Mouse (Mus musculus) embryonic facial prominence, embryonic 11.5 days (tissue): ENCODE measurements at regions not wholly inside any gene's neighbourhood (a gene's known extent, or its start where the extent isn't known, plus 50 kb on each side); places are given as distances from the start of the nearest gene placed in this dataset.

Experiments
- ATAC-seq: fragments of 200-750 bp; cut with Nextera tagmentation; replicated peaks from 2 replicates; pipeline ENCODE4 v1.8.0; 2017; ENCODE audit warnings: low read depth; ENCODE audit not compliant: insufficient number of reproducible peaks, low FRiP score, low TSS enrichment
- DNase-seq: peaks from one replicate; pipeline ENCODE4 v3.0.0-alpha.2; 2015; ENCODE audit warnings: low spot score
- H3K27ac ChIP-seq: fragments of 300-500 bp; sonication (generic); replicated peaks from 2 replicates; pipeline ENCODE4 v1.5.1; 2014; ENCODE audit warnings: mild to moderate bottlenecking, low read depth, low read length, control low read depth
- H3K27me3 ChIP-seq: fragments of 300-500 bp; sonication (generic); 2 replicates; pipeline ENCODE4 v1.6.1; 2014; ENCODE audit warnings: mild to moderate bottlenecking, low read length, moderate library complexity, mixed read lengths; ENCODE audit not compliant: control insufficient read depth, insufficient read depth
- H3K36me3 ChIP-seq: fragments of 300-500 bp; sonication (generic); replicated peaks from 2 replicates; pipeline ENCODE4 v1.6.1; 2014; ENCODE audit warnings: low read depth, mild to moderate bottlenecking, low read length, moderate library complexity, mixed read lengths; ENCODE audit not compliant: control insufficient read depth, insufficient read depth
- H3K4me1 ChIP-seq: fragments of 300-500 bp; sonication (generic); 2 replicates; pipeline ENCODE4 v1.6.1; 2014; ENCODE audit warnings: low read length, mixed read lengths; ENCODE audit not compliant: control insufficient read depth, insufficient read depth
- H3K4me2 ChIP-seq: fragments of 300-500 bp; sonication (generic); 2 replicates; pipeline ENCODE4 v1.6.1; 2014; ENCODE audit warnings: low read depth, mild to moderate bottlenecking, control low read depth, low read length, moderate library complexity
- H3K4me3 ChIP-seq: fragments of 300-500 bp; sonication (generic); 2 replicates; pipeline ENCODE4 v1.5.1; 2014; ENCODE audit warnings: low read depth, low read length, control low read depth
- H3K9ac ChIP-seq: fragments of 300-500 bp; sonication (generic); replicated peaks from 2 replicates; pipeline ENCODE4 v1.6.1; 2014; ENCODE audit warnings: mild to moderate bottlenecking, control low read depth, low read length
- H3K9me3 ChIP-seq: fragments of 300-500 bp; sonication (generic); replicated peaks from 2 replicates; pipeline ENCODE4 v1.6.1; 2016; ENCODE audit warnings: mild to moderate bottlenecking, low read length, inconsistent platforms, mixed read lengths; ENCODE audit not compliant: control insufficient read depth
- WGBS: fragments of 180-500 bp; shearing (Covaris S2); extraction: QIAGEN DNeasy Blood & Tissue Kit; methylation state at CpG from one replicate; pipeline ENCODE4 v1.1.7; 2014; 5-methylcytosine and 5-hydroxymethylcytosine counted together

- no peak for ATAC-seq
- 39% methylated on average over 4 of the region's 4 CpGs for WGBS
- no peaks in the 10 kb centered on the region for H3K4me1 ChIP-seq
These were observed 288.2 kb downstream of the Mroh4 start for GRCm38 (mm10) chr15:74347911-74348310.

DNA sequence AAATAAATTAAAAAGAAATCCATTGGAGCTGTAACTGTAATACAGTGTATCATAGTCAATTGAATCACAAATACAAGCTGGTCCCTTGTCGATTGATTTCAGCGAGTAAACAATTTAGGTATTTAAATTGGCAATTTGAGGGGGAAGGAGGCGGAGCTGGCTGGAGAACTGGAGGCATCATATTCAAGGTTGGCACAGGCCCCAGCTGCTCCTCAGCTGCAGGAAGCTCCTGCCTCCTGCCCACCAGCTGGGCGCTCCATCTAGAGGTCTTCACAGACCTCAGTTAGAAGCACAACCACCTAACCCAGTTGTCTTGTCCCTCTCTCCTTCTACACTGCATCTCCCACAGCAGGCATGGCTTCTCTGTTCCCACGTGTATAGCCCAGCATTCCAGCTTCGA, 292.6 kb downstream of the Mroh4 start:
- Histone ChIP-seq H3K4me1 (no peaks in the 10 kb centered on the region), H3K4me3 (no peak overlapping the region), H3K27me3 (no peaks in the 10 kb centered on the region), H3K9ac (no peak overlapping the region), H3K36me3 (no peaks in the 10 kb centered on the region), H3K9me3 (no peaks in the 10 kb centered on the region), H3K27ac (no peak overlapping the region), H3K4me2 (no peak overlapping the region)
- ATAC-seq (no peak), DNase-seq (no peak)
- WGBS, result 90% methylated on average over 6 of the region's 6 CpGs

More at GRCm38 (mm10) chr15:74347911-74348310, 288.2 kb downstream of the Mroh4 start:
- H3K36me3 ChIP-seq, result no peaks in the 10 kb centered on the region
- DNase-seq, result no peak
- H3K27me3 ChIP-seq, result no peaks in the 10 kb centered on the region
- H3K9ac ChIP-seq, result no peak overlapping the region
- no peak overlapping the region for H3K4me3 ChIP-seq
- no peak overlapping the region for H3K4me2 ChIP-seq
- H3K27ac ChIP-seq, result no peak overlapping the region
- no peaks in the 10 kb centered on the region for H3K9me3 ChIP-seq

DNA sequence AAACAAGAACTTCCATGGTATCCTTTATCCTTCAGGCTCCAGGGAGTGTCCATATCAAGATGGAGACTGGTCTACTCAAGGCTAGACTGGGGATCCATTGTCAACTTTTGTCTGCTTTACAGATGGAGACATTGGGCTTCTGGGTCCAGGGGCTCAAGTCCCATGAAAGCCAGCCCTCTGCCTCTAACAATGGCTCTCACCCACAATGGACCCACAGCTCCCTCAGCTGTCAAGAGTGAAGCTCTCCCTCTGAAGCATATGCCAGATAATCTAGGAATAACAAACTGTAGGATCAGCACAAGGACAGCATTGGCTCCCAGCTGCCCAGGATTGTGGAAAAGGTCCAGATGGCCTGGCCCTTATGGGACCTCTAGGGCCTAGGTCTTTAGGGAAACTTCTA, 302.3 kb downstream of the Mroh4 start:
- Histone ChIP-seq H3K9ac (no peak overlapping the region), H3K4me1 (no peaks in the 10 kb centered on the region), H3K4me3 (no peak overlapping the region), H3K27ac (no peak overlapping the region), H3K4me2 (no peak overlapping the region), H3K36me3 (no peaks in the 10 kb centered on the region), H3K9me3 (no peaks in the 10 kb centered on the region), H3K27me3 (no peaks in the 10 kb centered on the region)
- no peak for DNase-seq
- no peak for ATAC-seq

- Histone ChIP-seq H3K27me3 (no peaks in the 10 kb centered on the region), H3K27ac (no peak overlapping the region), H3K4me3 (no peak overlapping the region), H3K9ac (no peak overlapping the region), H3K36me3 (no peaks in the 10 kb centered on the region), H3K4me1 (no peaks in the 10 kb centered on the region), H3K4me2 (no peak overlapping the region), H3K9me3 (no peaks in the 10 kb centered on the region)
- no peak for ATAC-seq
- 48% methylated on average over 3 of the region's 3 CpGs for WGBS
- no peak for DNase-seq
These were observed 306.0 kb downstream of the Mroh4 start for GRCm38 (mm10) chr15:74330131-74330530.

- WGBS, result 85% methylated on average over 14 of the region's 14 CpGs
- no peak overlapping the region for H3K27ac ChIP-seq
- no peaks in the 10 kb centered on the region for H3K4me1 ChIP-seq
- H3K9me3 ChIP-seq, result no peaks in the 10 kb centered on the region
- no peak overlapping the region for H3K4me3 ChIP-seq
- H3K4me2 ChIP-seq, result no peak overlapping the region
- DNase-seq, result no peak
- H3K9ac ChIP-seq, result no peak overlapping the region
- no peaks in the 10 kb centered on the region for H3K27me3 ChIP-seq
- no peak for ATAC-seq
- no peaks in the 10 kb centered on the region for H3K36me3 ChIP-seq
These were observed 306.9 kb downstream of the Mroh4 start for GRCm38 (mm10) chr15:74329221-74329620.

DNA sequence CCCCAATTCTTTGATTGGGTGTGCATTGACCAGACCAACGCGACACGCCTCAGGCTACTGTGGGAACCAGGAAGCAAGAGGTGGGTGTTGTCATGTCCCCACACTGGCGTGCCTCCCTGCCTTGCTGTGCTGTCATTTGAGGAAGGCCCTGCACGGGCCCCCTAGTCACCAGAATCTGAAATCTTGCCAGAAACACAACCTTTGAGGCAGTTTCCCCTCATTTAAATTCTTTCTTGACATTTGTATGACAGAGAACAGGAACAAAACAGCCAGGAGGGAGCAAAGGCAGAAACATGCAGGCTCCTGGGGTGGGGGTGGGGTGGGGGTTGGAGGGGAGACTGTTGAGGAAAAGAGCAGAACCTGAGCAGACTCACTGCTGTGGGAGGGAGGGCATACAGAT, 309.5 kb downstream of the Mroh4 start:
- H3K9ac ChIP-seq, result no peak overlapping the region
- no peaks in the 10 kb centered on the region for H3K4me1 ChIP-seq
- H3K27me3 ChIP-seq, result no peaks in the 10 kb centered on the region
- H3K27ac ChIP-seq, result no peak overlapping the region
- H3K36me3 ChIP-seq, result no peaks in the 10 kb centered on the region
- no peak overlapping the region for H3K4me3 ChIP-seq
- no peaks in the 10 kb centered on the region for H3K9me3 ChIP-seq
- DNase-seq (peak; percentile 20), ATAC-seq (0 out of 2 replicates have a peak, but pooled peaks have one; percentile 34)
- WGBS, result 61% methylated on average over 5 of the region's 5 CpGs
- H3K4me2 ChIP-seq, result no peak overlapping the region

DNA sequence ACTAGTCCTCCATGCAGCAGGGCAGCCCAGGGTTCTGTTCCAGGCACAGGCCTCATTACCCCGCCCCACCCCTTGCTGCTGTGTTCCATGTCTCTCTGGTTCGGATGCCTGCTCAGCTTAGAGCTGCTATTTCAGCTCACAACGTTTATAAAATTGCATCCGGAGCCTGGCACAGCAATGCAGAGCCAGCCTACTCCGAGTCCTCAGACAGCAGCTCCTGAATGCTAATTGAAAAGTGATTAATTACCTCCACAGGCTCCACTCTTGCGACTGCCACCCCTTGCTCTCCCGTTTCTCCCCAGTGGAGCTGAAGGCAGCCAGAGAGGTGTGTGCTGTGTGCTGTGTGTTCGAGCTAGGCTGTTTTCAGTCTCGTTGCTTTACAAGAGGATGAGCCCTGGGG, 310.6 kb downstream of the Mroh4 start:
- H3K36me3 ChIP-seq, result no peaks in the 10 kb centered on the region
- H3K4me1 ChIP-seq, result no peaks in the 10 kb centered on the region
- 56% methylated on average over 9 of the region's 9 CpGs for WGBS
- no peak overlapping the region for H3K27ac ChIP-seq
- no peaks in the 10 kb centered on the region for H3K9me3 ChIP-seq
- H3K4me3 ChIP-seq, result no peak overlapping the region
- no peak overlapping the region for H3K4me2 ChIP-seq
- DNase-seq (no peak), ATAC-seq (no peak)
- no peaks in the 10 kb centered on the region for H3K27me3 ChIP-seq
- no peak overlapping the region for H3K9ac ChIP-seq

DNA sequence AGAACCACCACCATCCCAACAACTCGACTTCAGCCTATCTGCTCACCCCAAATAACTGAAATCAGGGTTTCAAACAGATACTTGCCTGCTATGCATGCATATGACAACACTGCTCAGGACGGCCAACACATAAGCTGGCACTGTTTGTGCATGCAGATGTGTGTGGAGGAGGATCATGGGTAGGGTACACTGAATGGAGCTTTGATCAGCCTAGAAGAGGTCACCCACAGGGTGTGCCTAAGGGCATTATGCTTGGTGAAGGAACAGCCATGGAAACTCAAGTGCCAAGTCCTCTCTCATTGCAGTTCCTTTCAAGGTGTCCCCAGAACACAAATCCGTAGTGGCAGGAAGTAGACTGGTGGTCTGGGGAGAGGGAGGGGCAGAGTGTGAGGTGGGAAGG, 316.7 kb downstream of the Mroh4 start:
- DNase-seq (no peak), ATAC-seq (no peak)
- Histone ChIP-seq H3K27ac (no peak overlapping the region), H3K4me2 (no peak overlapping the region), H3K9ac (no peak overlapping the region), H3K9me3 (no peaks in the 10 kb centered on the region), H3K36me3 (no peaks in the 10 kb centered on the region), H3K4me1 (no peaks in the 10 kb centered on the region), H3K27me3 (no peaks in the 10 kb centered on the region), H3K4me3 (no peak overlapping the region)
- WGBS, result 61% methylated on average over 3 of the region's 3 CpGs
